Mouse (Mus musculus): ENCODE measurements around the gene Zzef1. TPM values are rescaled to one million over a fixed set of nuclear protein-coding genes. Genes with fewer than 3 reads are reported as not detected.
"Not testable (repeated sequence)": the region's sequence is repeated elsewhere in the genome, so short reads cannot be mapped to it uniquely, and the experiment has no call there.

Zzef1 gene
- total RNA-seq (2021) = 10 to 100 TPM; 28.9 to 29.6 TPM

GRCm38 (mm10) chr11:72795455-72796295 is at the start of gene Zzef1, which contains the start of gene Cyb5d2:
Zzef1 (plus strand) TSS chr11:72796226.
Cyb5d2 (minus strand) TSS chr11:72796142.
- peak; percentile 94 for DNase-seq

- DNase-seq = peak; percentile 21
These were observed 44.1 kb upstream of the Zzef1 start for GRCm38 (mm10) chr11:72751956-72752355.

GRCm38 (mm10) chr11:72758316-72758715 is 37.7 kb upstream of the Zzef1 start:
- DNase-seq = no peak

- no peak for DNase-seq
These were observed 36.4 kb upstream of the Zzef1 start for GRCm38 (mm10) chr11:72759581-72759980.

- DNase-seq = no peak
These were observed 35.2 kb upstream of the Zzef1 start for GRCm38 (mm10) chr11:72760781-72761180.

GRCm38 (mm10) chr11:72764270-72764669 is 31.8 kb upstream of the Zzef1 start:
- DNase-seq = no peak

GRCm38 (mm10) chr11:72767716-72768115 is 28.3 kb upstream of the Zzef1 start:
- no peak for DNase-seq

GRCm38 (mm10) chr11:72769061-72769460 is 27.0 kb upstream of the Zzef1 start:
- DNase-seq = no peak

- DNase-seq = no peak
These were observed 25.7 kb upstream of the Zzef1 start for GRCm38 (mm10) chr11:72770324-72770723.

- DNase-seq = no peak
These were observed 25.2 kb upstream of the Zzef1 start for GRCm38 (mm10) chr11:72770816-72771215.

- DNase-seq = no peak
These were observed 24.6 kb upstream of the Zzef1 start for GRCm38 (mm10) chr11:72771461-72771860.

GRCm38 (mm10) chr11:72772611-72773010 is 23.4 kb upstream of the Zzef1 start:
- DNase-seq = not testable (repeated sequence)

- DNase-seq = no peak
These were observed 17.1 kb upstream of the Zzef1 start for GRCm38 (mm10) chr11:72778957-72779356.

- no peak for DNase-seq
These were observed 13.9 kb upstream of the Zzef1 start for GRCm38 (mm10) chr11:72782103-72782502.

GRCm38 (mm10) chr11:72782503-72782902 is 13.5 kb upstream of the Zzef1 start:
- no peak for DNase-seq

- DNase-seq = no peak
These were observed 4.0 kb upstream of the Zzef1 start for GRCm38 (mm10) chr11:72792033-72792432.

- no peak for DNase-seq
These were observed 924 bp upstream of the Zzef1 start for GRCm38 (mm10) chr11:72795149-72795454.

GRCm38 (mm10) chr11:72796296-72796687 is 266 bp downstream of the Zzef1 start:
- no peak for DNase-seq

GRCm38 (mm10) chr11:72796773-72797338 is 830 bp downstream of the Zzef1 start:
- no peak for DNase-seq

- DNase-seq = no peak
These were observed 2.1 kb downstream of the Zzef1 start for GRCm38 (mm10) chr11:72798112-72798511.

GRCm38 (mm10) chr11:72801182-72801581 is 5.2 kb downstream of the Zzef1 start:
- DNase-seq = no peak

- peak; percentile 9 for DNase-seq
These were observed 7.0 kb downstream of the Zzef1 start for GRCm38 (mm10) chr11:72803038-72803437.

- DNase-seq = no peak
These were observed 8.6 kb downstream of the Zzef1 start for GRCm38 (mm10) chr11:72804586-72804985.

GRCm38 (mm10) chr11:72805232-72805631 is 9.2 kb downstream of the Zzef1 start:
- no peak for DNase-seq
